In the genomic region with DNA sequence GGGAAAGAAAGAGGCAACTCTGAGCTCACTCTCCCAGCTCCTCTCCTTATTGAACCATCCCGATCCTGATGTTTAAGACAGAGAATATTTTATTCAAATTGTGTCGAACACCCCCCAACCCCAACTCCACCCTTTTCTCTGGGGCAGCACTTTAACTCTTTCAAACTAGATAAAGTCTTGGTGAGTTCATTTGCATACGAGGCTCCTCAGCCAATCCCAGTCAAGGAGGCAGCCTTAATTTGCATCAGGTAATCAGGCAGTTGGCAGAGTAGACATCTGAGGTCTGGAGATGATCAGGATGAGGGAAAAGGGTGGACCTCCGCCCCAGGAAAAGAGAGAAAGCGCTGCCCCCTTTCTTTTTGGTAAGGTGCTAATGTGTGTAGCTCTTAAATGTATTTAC, we compare ENCODE assay signal across 13 mouse cellular contexts. TPM values are rescaled to one million over a fixed set of nuclear protein-coding genes. Genes with fewer than 3 reads are reported as not detected.
DNase-seq lines count a peak whose midpoint lies in the region; ATAC-seq lines count a peak whose summit lies in the region.
"Had no signal": no experiment of that assay in that cellular context is flagged by ENCODE, and none has a peak within 500 bp of the region (broad histone marks: within the 10 kb centered on the region; RNA-seq: fewer than 3 reads in every experiment).

No protein-coding gene starts in this region.

- H3K27me3 ChIP-seq in hindbrain, embryonic 12.5 days, result peaks cover 41% of the 10 kb centered on the region
- H3K27me3 ChIP-seq in hindbrain, embryonic 11.5 days (ENCODE audit: control insufficient read depth, insufficient read depth, low read length), result peaks cover 18% of the 10 kb centered on the region
- peaks cover 28% of the 10 kb centered on the region for H3K27me3 ChIP-seq in neural tube, embryonic 12.5 days (replicated peaks)
- peaks cover 18% of the 10 kb centered on the region for H3K27me3 ChIP-seq in embryonic facial prominence, embryonic 15.5 days

- ATAC-seq in hindbrain, embryonic 12.5 days (ENCODE audit: low FRiP score), result no peak
- no peak for ATAC-seq in hindbrain, embryonic 11.5 days (ENCODE audit: low FRiP score)
- ATAC-seq in neural tube, embryonic 12.5 days (ENCODE audit: low FRiP score, low read depth), result no peak
- no peak for ATAC-seq in embryonic facial prominence, embryonic 15.5 days (ENCODE audit: insufficient number of reproducible peaks, low FRiP score, low TSS enrichment, low read depth)

- peak overlapping the region; percentile 9; the same call in 1 of the 2 replicates for H3K4me2 ChIP-seq in hindbrain, embryonic 12.5 days (replicated peaks)
- H3K4me2 ChIP-seq in hindbrain, embryonic 11.5 days (replicated peaks; ENCODE audit: low read depth, low read length), result no peak overlapping the region
- H3K4me2 ChIP-seq in neural tube, embryonic 12.5 days (replicated peaks), result peak overlapping the region; percentile 6; the same call in 1 of the 2 replicates
- H3K4me2 ChIP-seq in embryonic facial prominence, embryonic 15.5 days (replicated peaks), result peak overlapping the region; percentile 31
- H3K4me2 ChIP-seq: hindbrain, embryonic 15.5 days; neural tube, embryonic 13.5 days had no signal

- H3K27ac ChIP-seq in hindbrain, embryonic 12.5 days, result no peak overlapping the region
- H3K27ac ChIP-seq in hindbrain, embryonic 11.5 days (ENCODE audit: low read depth, low read length), result no peak overlapping the region
- H3K27ac ChIP-seq in neural tube, embryonic 12.5 days, result no peak overlapping the region
- no peak overlapping the region for H3K27ac ChIP-seq in embryonic facial prominence, embryonic 15.5 days (replicated peaks)
- H3K27ac ChIP-seq: hindbrain, embryonic 15.5 days; neural tube, embryonic 13.5 days had no signal

- no peaks in the 10 kb centered on the region for H3K36me3 ChIP-seq in hindbrain, embryonic 12.5 days
- H3K36me3 ChIP-seq in hindbrain, embryonic 11.5 days (ENCODE audit: control insufficient read depth, insufficient read depth, low read length), result no peaks in the 10 kb centered on the region
- no peaks in the 10 kb centered on the region for H3K36me3 ChIP-seq in neural tube, embryonic 12.5 days
- H3K36me3 ChIP-seq in embryonic facial prominence, embryonic 15.5 days, result no peaks in the 10 kb centered on the region
- H3K36me3 ChIP-seq: hindbrain, embryonic 15.5 days; neural tube, embryonic 13.5 days had no signal

- H3K9me3 ChIP-seq in hindbrain, embryonic 12.5 days (replicated peaks), result no peaks in the 10 kb centered on the region
- H3K9me3 ChIP-seq in hindbrain, embryonic 11.5 days (ENCODE audit: control insufficient read depth, low read length), result no peaks in the 10 kb centered on the region
- no peaks in the 10 kb centered on the region for H3K9me3 ChIP-seq in neural tube, embryonic 12.5 days
- H3K9me3 ChIP-seq in embryonic facial prominence, embryonic 15.5 days (replicated peaks), result no peaks in the 10 kb centered on the region
- H3K9me3 ChIP-seq: hindbrain, embryonic 15.5 days; neural tube, embryonic 13.5 days had no signal

- no peak overlapping the region; the same call in 1 of the 2 replicates for H3K4me3 ChIP-seq in hindbrain, embryonic 12.5 days
- no peak overlapping the region for H3K4me3 ChIP-seq in hindbrain, embryonic 11.5 days (ENCODE audit: low read depth, low read length)
- H3K4me3 ChIP-seq in neural tube, embryonic 12.5 days, result no peak overlapping the region
- peak overlapping the region; percentile 8; the same call in 1 of the 2 replicates for H3K4me3 ChIP-seq in embryonic facial prominence, embryonic 15.5 days (replicated peaks)
- H3K4me3 ChIP-seq: hindbrain, embryonic 15.5 days; neural tube, embryonic 13.5 days had no signal

- no peak for DNase-seq in hindbrain, embryonic 11.5 days (ENCODE audit: low spot score)
- no peak for DNase-seq in neural tube, embryonic 10.5 days (ENCODE audit: extremely low spot score, low spot score)
- no peak for DNase-seq in cerebellum, adult 9-11 months
- DNase-seq in thymus, postnatal 36 days, result no peak
- DNase-seq: cerebellum, postnatal 36 days; lung, postnatal 36 days; right cerebral cortex, adult 18-20 months; thymus, postnatal 14 days had no signal

- 4% methylated on average over 5 of the region's 5 CpGs for WGBS in hindbrain, embryonic 12.5 days
- WGBS in hindbrain, embryonic 11.5 days, result 2% methylated on average over 5 of the region's 5 CpGs
- 6% methylated on average over 5 of the region's 5 CpGs for WGBS in neural tube, embryonic 12.5 days
- 8% methylated on average over 5 of the region's 5 CpGs for WGBS in embryonic facial prominence, embryonic 15.5 days

- peaks cover 12% of the 10 kb centered on the region for H3K4me1 ChIP-seq in hindbrain, embryonic 12.5 days
- peaks cover 4% of the 10 kb centered on the region; the same call in 1 of the 2 replicates for H3K4me1 ChIP-seq in hindbrain, embryonic 11.5 days (replicated peaks; ENCODE audit: control insufficient read depth, insufficient read depth, low read length)
- peaks cover 7% of the 10 kb centered on the region for H3K4me1 ChIP-seq in neural tube, embryonic 12.5 days
- H3K4me1 ChIP-seq in embryonic facial prominence, embryonic 15.5 days, result peaks cover 8% of the 10 kb centered on the region

- H3K9ac ChIP-seq in hindbrain, embryonic 12.5 days, result no peak overlapping the region
- H3K9ac ChIP-seq in hindbrain, embryonic 11.5 days (ENCODE audit: low read depth, low read length), result no peak overlapping the region
- no peak overlapping the region for H3K9ac ChIP-seq in neural tube, embryonic 12.5 days
- H3K9ac ChIP-seq in embryonic facial prominence, embryonic 15.5 days, result no peak overlapping the region
- H3K9ac ChIP-seq: hindbrain, embryonic 15.5 days; neural tube, embryonic 13.5 days had no signal

RNA-seq across cellular contexts. Expression of gene Pou2f3, which starts 10.0 kb away (rescaled TPM):
- polyA plus RNA-seq in hindbrain, embryonic 12.5 days (2016; fragmentation: Nextera tagmentation; extraction: Ambion mirVana), result not detected in 2 replicates
- polyA plus RNA-seq in hindbrain, embryonic 11.5 days (2014; fragmentation: Nextera tagmentation; extraction: Ambion mirVana), result not detected in 2 replicates
- polyA plus RNA-seq in neural tube, embryonic 12.5 days (2016; fragmentation: Nextera tagmentation; extraction: Ambion mirVana), result not detected in 2 replicates
- 11.2 and 12.7 TPM in 2 replicates for polyA plus RNA-seq in embryonic facial prominence, embryonic 15.5 days (2015; fragmentation: Nextera tagmentation; extraction: Ambion mirVana)
- polyA plus RNA-seq: neural tube, embryonic 13.5 days had no signal

RNA-seq across cellular contexts. Expression of gene Oaf, which starts 39.5 kb away (rescaled TPM):
- polyA plus RNA-seq in hindbrain, embryonic 12.5 days (2016; fragmentation: Nextera tagmentation; extraction: Ambion mirVana), result 44.6 and 46.7 TPM in 2 replicates
- polyA plus RNA-seq in hindbrain, embryonic 11.5 days (2014; fragmentation: Nextera tagmentation; extraction: Ambion mirVana), result 34.7 and 41.4 TPM in 2 replicates
- polyA plus RNA-seq in neural tube, embryonic 12.5 days (2016; fragmentation: Nextera tagmentation; extraction: Ambion mirVana), result 37.2 and 40.0 TPM in 2 replicates
- polyA plus RNA-seq in embryonic facial prominence, embryonic 15.5 days (2015; fragmentation: Nextera tagmentation; extraction: Ambion mirVana), result 91.2 and 96.9 TPM in 2 replicates

Comparison
In these comparisons a context has a peak if more than half of its experiments do, and no peak if none do; other contexts are left out.
1. RNA of gene Pou2f3, which starts 10.0 kb away (polyA plus RNA-seq): 11.2 to 12.7 TPM in embryonic facial prominence, embryonic 15.5 days; not detected in hindbrain, embryonic 12.5 days, not detected in hindbrain, embryonic 11.5 days and not detected in neural tube, embryonic 12.5 days; every median in the first group is over 10 times any median in the second.